Mouse (Mus musculus): ENCODE data around the gene Fbxw11.

- TF ChIP-seq CTCF (conservative IDR thresholded peaks at IDR 0.05; ENCODE audit: low read length) (no peak), POU5F1 (IDR thresholded peaks at IDR 0.05; ENCODE audit: borderline replicate concordance, low read length) (no peak), NANOG (IDR thresholded peaks at IDR 0.05; ENCODE audit: borderline replicate concordance, low read length) (no peak)
These were observed 120.2 kb downstream of the Fbxw11 start for GRCm38 (mm10) chr11:32762773-32763172.

All from E14TG2a.4 (cell line).